Mouse (Mus musculus) cerebellum, adult 2 months (tissue): ENCODE results near the gene Gm48551.

ENCODE experiments used
- CTCF ChIP-seq: fragments of 200-500 bp; IDR thresholded peaks from 2 replicates; pipeline ENCODE4 v1.5.1; 2011; ENCODE audit warnings: low read depth, mild to moderate bottlenecking, control low read depth, low read length, moderate library complexity, borderline replicate concordance; ENCODE audit not compliant: insufficient read depth
- POLR2A ChIP-seq: fragments of 200-500 bp; IDR thresholded peaks from 2 replicates; pipeline ENCODE4 v1.6.1; 2011; ENCODE audit warnings: low read length, control low read depth, borderline replicate concordance; ENCODE audit not compliant: insufficient read depth

DNA sequence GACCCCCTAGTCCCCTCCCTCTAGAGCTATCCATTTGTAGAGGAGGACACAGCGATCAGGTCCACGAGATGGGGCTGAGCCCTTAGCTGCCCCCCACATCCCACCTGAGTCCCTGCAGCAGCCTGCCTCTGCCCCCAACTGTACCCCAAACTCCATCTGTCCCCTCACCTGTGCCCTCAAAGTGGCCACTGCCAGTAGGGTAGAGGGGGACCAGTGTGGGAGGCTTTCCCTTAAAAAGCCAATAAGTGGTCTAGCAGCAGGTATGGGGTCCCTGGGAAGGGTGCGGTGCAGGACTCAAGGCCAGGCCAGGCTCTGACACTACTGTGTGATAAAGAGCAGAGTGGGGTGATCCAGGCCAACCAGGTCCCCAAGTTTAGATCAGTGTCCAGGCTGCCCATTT, 43.1 kb downstream of the Gm48551 start:
- TF ChIP-seq POLR2A (no peak), CTCF (no peak)
